Mouse (Mus musculus) stomach, embryonic 16.5 days (tissue): ENCODE results near the gene Magi2. TPM values are rescaled to one million over a fixed set of nuclear protein-coding genes. Genes with fewer than 3 reads are reported as not detected.

Experiments
- ATAC-seq: fragments of 200-750 bp; cut with Nextera tagmentation; 2 replicates; pipeline ENCODE4 v1.8.0; 2017; ENCODE audit warnings: moderate number of reproducible peaks, moderate TSS enrichment; ENCODE audit not compliant: insufficient read depth, low FRiP score
- H3K27ac ChIP-seq: fragments of 300-500 bp; sonication (generic); 2 replicates; pipeline ENCODE4 v1.5.1; 2014; ENCODE audit warnings: low read length
- H3K27me3 ChIP-seq: fragments of 300-500 bp; sonication (generic); 2 replicates; pipeline ENCODE4 v1.6.1; 2014; ENCODE audit warnings: low read length, control low read depth, mixed read lengths; ENCODE audit not compliant: control insufficient read depth, insufficient read depth
- H3K36me3 ChIP-seq: fragments of 300-500 bp; sonication (generic); 2 replicates; pipeline ENCODE4 v1.6.1; 2014; ENCODE audit warnings: low read length; ENCODE audit not compliant: control insufficient read depth, insufficient read depth
- H3K4me1 ChIP-seq: fragments of 300-500 bp; sonication (generic); 2 replicates; pipeline ENCODE4 v1.6.1; 2014; ENCODE audit warnings: low read length, control low read depth, mixed read lengths; ENCODE audit not compliant: control insufficient read depth, insufficient read depth
- H3K4me2 ChIP-seq: fragments of 300-500 bp; sonication (generic); 2 replicates; pipeline ENCODE4 v1.6.1; 2014; ENCODE audit warnings: low read depth, low read length, mixed read lengths
- H3K4me3 ChIP-seq: fragments of 300-500 bp; sonication (generic); replicated peaks from 2 replicates; pipeline ENCODE4 v1.5.1; 2014; ENCODE audit warnings: mild to moderate bottlenecking, low read length
- H3K9ac ChIP-seq: fragments of 300-500 bp; sonication (generic); 2 replicates; pipeline ENCODE4 v1.6.1; 2014; ENCODE audit warnings: low read length
- H3K9me3 ChIP-seq: fragments of 300-500 bp; sonication (generic); replicated peaks from 2 replicates; pipeline ENCODE4 v1.6.1; 2016; ENCODE audit warnings: low read length, control low read depth; ENCODE audit not compliant: control insufficient read depth
- WGBS: fragments of 180-500 bp; shearing (Covaris S2); extraction: QIAGEN DNeasy Blood & Tissue Kit; methylation state at CpG from one replicate; pipeline ENCODE4 v1.1.7; 2014; 5-methylcytosine and 5-hydroxymethylcytosine counted together
- polyA plus RNA-seq: library from polyadenylated mRNA; unstranded; fragments of >200 nt; fragmentation: Nextera tagmentation; extraction: Ambion mirVana; gene quantifications from 2 replicates; pipeline ENCODE4 v1.2.1, GENCODE M21; 2015

The Magi2 gene
- polyA plus RNA-seq, 1 experiment from 2014 or later, result 7.2 TPM

DNA sequence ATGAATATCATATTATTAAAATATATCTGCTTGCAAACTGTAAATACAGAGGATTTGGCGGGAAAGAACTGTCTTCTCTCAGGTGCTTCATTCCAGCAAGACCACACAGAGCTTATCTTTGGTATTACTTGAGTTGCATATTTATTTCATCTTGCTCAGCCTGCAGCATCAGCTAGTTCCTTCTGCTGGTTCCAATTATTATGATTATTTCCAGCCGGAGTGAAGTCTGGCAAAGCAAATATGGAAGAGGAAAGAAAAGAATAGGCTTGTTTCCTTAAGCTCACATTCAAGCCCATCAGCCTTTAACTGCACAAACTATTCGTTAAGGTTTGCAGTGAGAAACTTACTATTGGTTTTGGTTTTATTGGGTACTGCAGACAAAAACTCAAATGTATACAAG lies 20.4 kb downstream of the Magi2 start:
- H3K9ac ChIP-seq, result no peak overlapping the region
- ATAC-seq, result no peak
- 59% methylated on average over 3 of the region's 3 CpGs for WGBS
- H3K27ac ChIP-seq, result no peak overlapping the region
- H3K4me2 ChIP-seq, result no peak overlapping the region
- H3K9me3 ChIP-seq, result no peaks in the 10 kb centered on the region
- H3K27me3 ChIP-seq, result no peaks in the 10 kb centered on the region
- no peak overlapping the region for H3K4me3 ChIP-seq
- no peaks in the 10 kb centered on the region for H3K4me1 ChIP-seq
- no peaks in the 10 kb centered on the region for H3K36me3 ChIP-seq

DNA sequence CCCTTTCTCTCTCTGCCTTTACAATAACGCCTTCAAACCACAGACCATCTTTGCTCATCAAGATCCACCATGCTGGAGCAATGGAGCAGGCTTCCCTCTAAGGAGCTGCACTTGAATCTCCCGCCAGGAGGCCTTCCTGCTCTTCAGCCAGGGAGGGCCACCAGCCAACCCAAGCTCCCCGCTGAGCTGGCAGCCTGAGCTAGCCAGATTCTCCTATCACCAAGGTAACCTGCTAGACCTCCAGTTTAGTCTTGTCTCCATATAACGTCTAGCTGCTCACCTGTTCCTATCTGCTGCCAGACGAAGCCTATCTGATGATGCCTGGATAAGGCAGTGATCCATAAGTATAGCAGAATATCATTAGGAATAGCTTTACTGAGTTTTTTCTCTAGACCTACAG lies 36.0 kb downstream of the Magi2 start:
- H3K36me3 ChIP-seq, result no peaks in the 10 kb centered on the region
- 46% methylated on average over 5 of the region's 5 CpGs for WGBS
- no peak overlapping the region for H3K4me2 ChIP-seq
- H3K9me3 ChIP-seq, result no peaks in the 10 kb centered on the region
- no peaks in the 10 kb centered on the region for H3K4me1 ChIP-seq
- no peak overlapping the region for H3K9ac ChIP-seq
- ATAC-seq, result no peak
- H3K27ac ChIP-seq, result no peak overlapping the region
- H3K27me3 ChIP-seq, result no peaks in the 10 kb centered on the region
- no peak overlapping the region for H3K4me3 ChIP-seq

DNA sequence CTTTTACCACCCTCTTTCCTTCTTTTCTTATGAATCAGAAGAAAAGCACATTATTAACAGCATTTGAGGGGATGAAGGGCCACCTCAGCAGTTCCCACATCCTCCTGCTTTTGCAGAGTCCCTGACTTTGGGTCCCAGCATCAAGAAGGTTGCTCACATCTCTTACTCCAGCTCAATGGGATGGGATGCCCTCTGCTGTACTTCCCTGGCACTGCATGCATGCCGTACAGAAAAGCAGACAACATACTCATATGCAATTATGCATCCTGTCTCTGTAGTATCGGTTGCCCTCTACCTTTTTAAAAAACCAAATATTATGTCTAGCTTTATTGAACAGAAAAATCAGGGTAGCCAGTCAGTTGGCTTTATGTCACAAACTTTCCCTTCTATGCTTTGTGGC lies 37.8 kb downstream of the Magi2 start:
- no peak overlapping the region for H3K4me2 ChIP-seq
- no peaks in the 10 kb centered on the region for H3K4me1 ChIP-seq
- no peaks in the 10 kb centered on the region for H3K36me3 ChIP-seq
- H3K27ac ChIP-seq, result no peak overlapping the region
- no peaks in the 10 kb centered on the region for H3K9me3 ChIP-seq
- no peak overlapping the region for H3K4me3 ChIP-seq
- ATAC-seq, result no peak
- H3K27me3 ChIP-seq, result no peaks in the 10 kb centered on the region
- no peak overlapping the region for H3K9ac ChIP-seq
- WGBS, result 66% methylated on average over 2 of the region's 2 CpGs

DNA sequence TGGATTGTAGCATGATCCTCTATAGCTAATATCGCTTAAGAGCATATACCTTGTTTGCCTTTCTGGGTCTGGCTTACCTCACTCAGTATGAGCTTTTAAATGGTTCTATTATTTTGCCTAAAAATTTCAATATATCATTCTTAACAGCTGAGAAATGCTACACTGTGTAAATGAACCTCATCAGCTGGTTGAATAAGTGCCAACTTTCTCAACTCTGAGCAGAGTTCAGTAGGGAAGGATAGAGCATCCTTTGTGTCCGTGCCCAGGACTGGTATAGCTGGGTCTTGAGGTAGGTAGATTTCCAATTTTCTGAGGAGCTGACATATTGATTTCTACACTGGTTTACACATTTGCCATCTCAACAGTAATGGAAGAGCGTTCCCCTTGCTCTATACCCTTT lies 65.7 kb downstream of the Magi2 start:
- Histone ChIP-seq H3K36me3 (no peaks in the 10 kb centered on the region), H3K4me2 (no peak overlapping the region), H3K4me1 (no peaks in the 10 kb centered on the region), H3K4me3 (no peak overlapping the region), H3K9ac (no peak overlapping the region), H3K27me3 (no peaks in the 10 kb centered on the region), H3K9me3 (no peaks in the 10 kb centered on the region), H3K27ac (no peak overlapping the region)
- 84% methylated on average over 3 of the region's 3 CpGs for WGBS
- no peak for ATAC-seq

DNA sequence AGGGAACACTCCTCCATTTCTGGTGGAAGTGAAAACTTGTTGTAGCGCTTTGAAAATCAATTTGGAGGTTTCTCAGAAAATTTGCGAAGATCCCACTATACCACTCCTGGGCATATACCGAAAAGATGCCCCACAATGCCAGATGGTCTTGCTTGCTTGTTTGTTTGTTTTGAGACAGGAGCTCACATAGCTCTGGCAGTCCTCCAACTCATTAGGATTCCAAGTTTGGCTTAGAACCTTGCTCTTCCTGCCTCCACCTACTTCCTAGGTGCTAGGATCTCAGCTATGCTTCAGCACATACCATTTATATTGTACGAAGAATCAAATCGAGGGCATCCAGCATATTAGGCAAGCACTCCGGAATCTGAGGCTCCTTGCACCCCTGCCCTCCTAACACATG lies 79.8 kb downstream of the Magi2 start:
- Histone ChIP-seq H3K9ac (no peak overlapping the region), H3K36me3 (no peaks in the 10 kb centered on the region), H3K27ac (no peak overlapping the region), H3K9me3 (no peaks in the 10 kb centered on the region), H3K4me3 (no peak overlapping the region), H3K27me3 (no peaks in the 10 kb centered on the region), H3K4me1 (no peaks in the 10 kb centered on the region), H3K4me2 (no peak overlapping the region)
- ATAC-seq, result no peak
- 86% methylated on average over 6 of the region's 6 CpGs for WGBS

DNA sequence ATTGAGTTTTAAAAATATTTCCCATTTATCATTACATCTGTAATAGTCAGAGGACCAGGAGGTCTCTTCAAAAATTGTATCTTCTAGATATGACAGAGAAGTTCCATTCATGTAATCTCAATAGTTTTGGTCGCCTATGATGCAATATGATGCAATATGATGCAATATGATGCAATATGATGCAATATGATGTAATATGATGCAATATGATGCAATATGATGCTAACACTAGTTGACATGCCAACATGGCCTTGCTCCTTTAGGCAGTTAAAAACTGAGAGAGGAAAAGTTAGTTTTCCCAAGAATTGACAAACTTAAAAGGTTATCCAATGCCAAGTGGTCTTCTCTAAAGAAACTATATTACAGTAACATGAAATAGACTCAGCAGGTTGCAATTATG lies 83.0 kb downstream of the Magi2 start:
- Histone ChIP-seq H3K36me3 (no peaks in the 10 kb centered on the region), H3K4me3 (no peak overlapping the region), H3K9ac (no peak overlapping the region), H3K27me3 (no peaks in the 10 kb centered on the region), H3K4me2 (no peak overlapping the region), H3K4me1 (no peaks in the 10 kb centered on the region), H3K27ac (no peak overlapping the region), H3K9me3 (no peaks in the 10 kb centered on the region)
- WGBS, result 77% methylated on average over 1 of the region's 1 CpGs
- ATAC-seq, result no peak

DNA sequence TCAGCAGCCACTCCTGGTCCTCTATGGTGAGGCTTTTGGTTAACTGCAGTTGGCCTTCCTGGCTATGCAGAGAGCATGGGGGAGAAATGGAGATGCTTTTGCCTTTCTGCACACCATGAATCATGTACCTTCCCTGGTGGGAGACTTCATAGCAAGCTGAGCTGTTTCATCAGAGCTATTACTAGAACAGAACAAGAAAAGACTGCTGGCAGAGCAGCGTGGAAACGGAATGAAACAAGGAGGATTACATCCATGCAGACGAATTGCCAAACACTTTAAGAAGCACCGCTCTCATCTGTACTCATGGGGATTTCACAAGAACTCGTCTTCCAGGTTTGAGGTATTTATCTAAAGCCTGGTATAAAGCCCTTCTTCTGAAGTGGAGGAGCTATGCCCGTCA lies 95.7 kb downstream of the Magi2 start:
- H3K27ac ChIP-seq, result no peak overlapping the region
- H3K4me1 ChIP-seq, result no peaks in the 10 kb centered on the region
- no peak for ATAC-seq
- no peak overlapping the region for H3K4me2 ChIP-seq
- no peaks in the 10 kb centered on the region for H3K27me3 ChIP-seq
- H3K9ac ChIP-seq, result no peak overlapping the region
- H3K36me3 ChIP-seq, result no peaks in the 10 kb centered on the region
- H3K9me3 ChIP-seq, result no peaks in the 10 kb centered on the region
- H3K4me3 ChIP-seq, result no peak overlapping the region
- 62% methylated on average over 6 of the region's 6 CpGs for WGBS

DNA sequence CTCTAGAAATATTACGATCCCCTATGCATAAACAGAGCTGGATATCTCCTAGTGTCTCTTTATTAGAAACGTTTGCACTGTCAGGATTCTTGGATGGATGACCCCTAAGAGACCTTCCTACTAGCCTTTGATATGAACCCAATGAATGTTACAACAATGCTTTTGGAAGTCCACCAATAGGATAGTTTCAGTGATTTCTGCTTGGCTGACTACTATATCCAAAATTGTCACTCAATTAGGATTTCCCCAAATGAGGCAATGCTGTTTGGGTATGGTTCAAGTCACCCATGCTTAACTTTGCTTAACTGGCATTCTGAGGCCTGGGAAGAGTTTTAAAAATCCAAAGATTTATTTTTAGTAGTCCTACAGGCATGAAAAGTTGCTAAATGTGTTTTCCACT lies 110.7 kb downstream of the Magi2 start:
- Histone ChIP-seq H3K27me3 (no peaks in the 10 kb centered on the region), H3K4me3 (no peak overlapping the region), H3K36me3 (no peaks in the 10 kb centered on the region), H3K4me2 (no peak overlapping the region), H3K4me1 (no peaks in the 10 kb centered on the region), H3K9ac (no peak overlapping the region), H3K9me3 (no peaks in the 10 kb centered on the region), H3K27ac (no peak overlapping the region)
- no peak for ATAC-seq
- WGBS, result 49% methylated on average over 2 of the region's 2 CpGs

DNA sequence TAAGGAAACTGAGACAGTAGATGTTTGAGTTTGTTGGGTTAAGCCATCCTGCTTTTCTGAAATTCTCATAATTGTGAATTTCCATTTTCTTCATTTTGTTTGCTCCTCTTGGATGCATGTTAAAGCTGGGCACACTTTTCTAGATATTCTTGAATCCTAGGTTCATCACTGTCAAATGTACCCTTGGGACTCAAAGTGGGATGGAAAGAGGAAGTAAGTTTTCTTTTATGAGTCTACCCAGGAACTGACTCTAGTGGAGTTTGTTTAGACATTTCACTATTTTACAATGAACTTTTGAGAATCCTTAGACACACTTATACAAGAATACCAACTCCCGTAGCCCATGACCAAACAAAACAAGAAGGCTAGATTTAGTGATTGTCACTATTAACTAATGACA lies 141.3 kb downstream of the Magi2 start:
- WGBS, result 88% methylated on average over 1 of the region's 1 CpGs
- no peak overlapping the region for H3K9ac ChIP-seq
- ATAC-seq, result no peak

DNA sequence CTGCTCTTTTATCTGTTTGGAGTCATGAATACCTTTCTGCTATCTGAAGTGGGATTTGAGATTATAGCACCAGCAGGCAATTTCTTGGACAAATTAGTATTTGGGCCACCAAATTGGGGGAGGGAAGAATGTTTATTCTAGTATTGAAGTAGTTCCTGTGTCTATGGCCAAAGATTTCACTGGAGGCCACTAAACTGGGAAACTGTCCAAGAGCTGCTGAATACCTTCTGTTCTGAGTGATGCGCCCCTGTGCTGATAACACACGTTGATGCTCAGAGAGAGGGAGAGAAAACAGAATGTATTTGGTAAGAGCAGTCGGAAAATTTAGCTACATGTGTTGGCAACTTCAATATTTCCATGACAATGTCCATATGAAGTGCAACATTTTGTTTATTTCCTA lies 169.0 kb downstream of the Magi2 start:
- Histone ChIP-seq H3K4me1 (no peaks in the 10 kb centered on the region), H3K9me3 (no peaks in the 10 kb centered on the region), H3K9ac (no peak overlapping the region), H3K27ac (no peak overlapping the region), H3K4me3 (no peak overlapping the region), H3K36me3 (no peaks in the 10 kb centered on the region), H3K4me2 (no peak overlapping the region), H3K27me3 (no peaks in the 10 kb centered on the region)
- WGBS, result 53% methylated on average over 3 of the region's 3 CpGs
- no peak for ATAC-seq

More for the DNA sequence above, 141.3 kb downstream of the Magi2 start:
- H3K9me3 ChIP-seq, result no peaks in the 10 kb centered on the region
- no peaks in the 10 kb centered on the region for H3K4me1 ChIP-seq
- H3K36me3 ChIP-seq, result no peaks in the 10 kb centered on the region
- H3K27ac ChIP-seq, result no peak overlapping the region
- no peaks in the 10 kb centered on the region for H3K27me3 ChIP-seq
- H3K4me2 ChIP-seq, result no peak overlapping the region
- H3K4me3 ChIP-seq, result no peak overlapping the region
